Mouse (Mus musculus) gastrocnemius, postnatal 4 days (tissue): ENCODE measurements around the gene Aak1. TPM values are rescaled to one million over a fixed set of nuclear protein-coding genes. Genes with fewer than 3 reads are reported as not detected.

ENCODE experiments used
- DNase-seq, 2 experiments: peaks; one replicate each; pipeline ENCODE4 v3.0.0; 2021 to 2022; ENCODE audit warnings: low spot score in 2 of 2, mixed read lengths in 2 of 2
- long read RNA-seq, 2 experiments: library from polyadenylated mRNA; stranded (forward); transcript quantifications; one replicate each; pipeline ENCODE4 v2.0.0; 2021
- total RNA-seq, 2 experiments: library from RNA; stranded (reverse); gene quantifications; 2 replicates each; pipeline ENCODE4 v1.2.3; 2021

Gene Aak1
- 10 to 100 TPM; 57.9 to 69.9 TPM for total RNA-seq
- long read RNA-seq, experiment 1, partial matches to known transcripts, result 0 of 7 reads
- long read RNA-seq, experiment 1, other reads (novel, unspliced or antisense), result 7 of 7 reads
- long read RNA-seq, experiment 2, partial matches to known transcripts, result 2 of 9 reads
- long read RNA-seq, experiment 2, other reads (novel, unspliced or antisense), result 7 of 9 reads

DNA sequence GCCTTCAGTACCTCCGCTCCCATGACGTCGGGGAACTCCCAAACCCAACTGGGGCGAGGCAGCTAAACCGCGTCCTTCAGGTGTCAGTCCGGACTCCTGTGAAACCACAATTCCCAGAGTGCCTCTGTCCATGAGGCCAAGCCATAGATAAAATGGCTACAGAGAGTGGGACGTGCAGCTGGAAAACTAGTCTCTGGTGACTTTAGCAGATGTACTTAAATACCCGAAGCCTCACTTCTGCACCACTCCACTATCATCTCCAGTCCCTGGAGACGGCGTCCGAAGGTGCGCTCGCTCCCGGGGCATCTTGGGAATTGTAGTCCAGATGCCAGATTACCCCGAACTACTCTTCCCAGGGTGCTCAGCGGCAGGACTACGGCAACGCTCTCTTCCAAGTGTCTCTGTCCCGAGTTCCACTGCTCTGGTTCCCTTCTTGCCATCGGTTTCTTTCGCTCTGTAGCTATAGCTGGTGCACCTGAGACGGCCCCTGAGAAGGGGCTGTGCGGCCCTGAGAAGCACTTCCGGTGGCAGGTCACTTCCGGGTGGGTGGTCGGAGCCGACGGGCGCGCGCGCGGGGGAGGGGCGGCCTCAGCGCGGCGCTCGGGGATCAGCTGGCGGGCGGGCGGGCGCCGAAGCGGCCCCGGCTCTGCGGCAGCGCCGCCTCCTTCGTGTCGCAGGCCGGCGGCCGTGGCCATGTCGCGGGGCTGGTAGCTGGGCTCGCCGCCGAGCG lies at the start of gene Aak1:
Aak1 (plus strand) TSS at position 603 of the 730 bp plus-strand sequence.
- peak; percentile 85 to 92 for DNase-seq

DNA sequence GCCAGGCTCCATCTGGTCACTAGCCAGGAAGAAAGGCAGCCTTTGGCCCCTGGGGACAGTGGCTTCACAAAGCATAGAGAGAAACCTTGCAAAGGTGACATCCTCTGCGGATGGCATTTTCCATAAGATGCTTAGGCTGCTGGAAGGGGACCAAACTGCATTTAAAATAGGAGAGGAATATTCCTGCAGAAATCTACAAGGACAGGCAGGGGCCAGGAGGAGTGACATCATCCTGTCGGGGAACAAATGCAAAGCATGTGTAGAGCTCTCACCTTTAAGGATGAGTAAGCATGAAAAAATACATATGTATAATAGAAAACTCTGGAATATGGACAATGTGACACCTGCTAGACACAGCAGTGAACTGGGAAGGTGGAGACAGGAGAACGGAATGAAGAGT lies 48.9 kb upstream of the Aak1 start:
- DNase-seq, result no peak

DNA sequence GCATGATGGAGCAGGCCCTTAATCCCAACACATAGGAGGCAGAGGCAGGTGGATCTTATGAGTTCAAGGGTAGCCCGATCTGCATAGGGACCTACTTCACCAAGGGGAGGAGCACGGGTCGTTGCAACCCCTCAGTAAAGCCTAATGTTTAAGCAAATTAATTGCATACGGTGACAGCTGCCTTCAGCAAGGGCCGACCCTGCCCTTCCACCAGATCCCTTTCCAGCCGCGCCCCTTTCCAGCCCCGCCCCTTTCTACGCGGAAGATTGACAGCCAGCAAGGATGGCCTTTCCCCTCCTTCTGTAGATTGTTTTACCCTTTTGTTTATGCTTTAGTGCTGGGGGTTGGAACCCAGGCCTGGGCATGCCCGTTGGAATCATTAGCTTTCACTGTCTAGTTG lies 47.9 kb upstream of the Aak1 start:
- DNase-seq, result no peak

- no peak for DNase-seq
Observed at GRCm38 (mm10) chr6:86804646-86805045, 44.7 kb upstream of the Aak1 start.

DNA sequence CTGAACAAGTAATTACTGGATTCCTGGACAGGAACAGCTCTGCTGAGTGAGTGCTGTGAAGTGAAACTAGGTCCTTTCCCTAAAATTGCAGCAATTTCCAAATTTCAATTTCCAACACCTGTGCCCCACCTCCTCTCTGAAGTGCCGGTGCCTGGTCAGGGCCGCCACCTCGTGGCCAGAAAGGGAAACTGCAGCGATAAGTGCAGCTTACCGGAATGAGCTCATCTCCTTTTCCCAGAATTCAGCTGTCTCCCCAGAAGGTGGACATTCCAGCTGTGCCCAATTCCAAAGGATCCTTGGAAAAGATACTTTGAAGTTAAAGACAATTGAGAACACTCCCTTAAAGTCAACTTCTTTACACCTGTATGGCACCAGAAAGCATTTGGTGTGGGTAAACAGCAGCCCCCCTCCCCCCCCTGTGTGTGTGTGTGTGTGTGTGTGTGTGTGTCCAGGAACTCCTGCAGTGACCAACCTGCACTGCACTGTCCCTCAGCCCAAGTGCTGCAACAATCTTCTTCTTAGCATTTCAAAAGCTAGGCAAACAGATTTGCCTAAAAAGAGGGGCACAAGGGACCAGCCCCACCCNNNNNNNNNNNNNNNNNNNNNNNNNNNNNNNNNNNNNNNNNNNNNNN lies 42.7 kb upstream of the Aak1 start:
- DNase-seq, result peak; percentile 29 to 63

DNA sequence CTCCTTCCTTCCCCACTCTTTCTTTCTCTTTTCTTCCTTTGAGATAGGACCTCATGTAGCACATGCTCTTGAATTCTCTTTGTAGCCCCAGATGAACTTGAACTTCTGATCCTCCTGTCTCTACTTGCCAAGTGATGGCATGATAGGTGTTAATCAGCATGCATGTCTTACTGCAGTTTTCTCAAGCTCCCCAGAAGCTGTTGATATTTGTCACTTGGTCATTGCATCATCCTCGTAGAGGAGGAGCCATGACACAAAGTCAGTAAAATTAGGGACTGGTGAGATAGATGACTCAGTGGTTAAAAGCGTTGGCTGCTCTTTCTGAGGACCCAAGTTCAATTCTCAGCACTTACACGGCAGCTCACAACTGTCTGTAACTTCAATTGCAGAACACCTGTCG lies 36.4 kb upstream of the Aak1 start:
- no peak for DNase-seq

DNA sequence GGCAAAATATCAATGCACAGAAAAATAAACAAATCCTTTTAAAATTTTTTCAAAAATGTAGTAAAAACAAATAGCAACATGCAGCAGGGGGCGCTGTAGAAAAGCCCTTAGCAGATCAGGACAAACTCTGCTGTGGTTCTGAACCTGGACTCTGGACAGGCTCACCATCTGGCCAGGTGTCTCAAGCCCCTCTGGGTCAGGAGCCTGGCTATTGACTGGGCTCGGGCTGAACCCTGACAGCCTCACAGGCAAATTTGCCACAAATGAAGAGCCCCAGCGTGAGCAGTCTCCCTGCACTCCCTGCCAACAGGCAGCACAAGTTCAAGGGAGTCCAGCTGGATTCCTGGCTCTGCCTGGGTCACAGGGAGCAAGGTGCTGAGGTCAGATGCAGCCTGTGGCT lies 36.0 kb upstream of the Aak1 start:
- DNase-seq, result peak in 1 of 2 experiments; percentile 66

DNA sequence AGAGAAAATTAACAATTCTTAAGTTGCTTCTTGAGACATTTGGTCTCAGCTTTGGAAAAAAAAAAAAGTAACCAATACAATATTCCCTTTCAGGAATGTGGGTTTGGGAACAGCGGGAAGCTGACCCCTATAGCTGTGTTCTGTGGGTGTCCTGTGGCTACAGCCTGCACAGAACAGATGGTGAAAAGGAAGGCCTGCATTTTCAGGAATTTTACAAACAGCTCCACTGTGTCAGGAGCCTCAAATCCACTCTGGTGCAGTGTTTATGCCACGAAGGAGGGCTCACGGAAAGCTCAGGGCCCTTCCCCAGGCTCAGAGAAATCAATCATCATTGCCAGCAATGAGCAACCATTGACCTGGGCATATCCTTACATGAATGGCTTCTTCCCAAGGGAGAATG lies 34.4 kb upstream of the Aak1 start:
- DNase-seq, result no peak

DNA sequence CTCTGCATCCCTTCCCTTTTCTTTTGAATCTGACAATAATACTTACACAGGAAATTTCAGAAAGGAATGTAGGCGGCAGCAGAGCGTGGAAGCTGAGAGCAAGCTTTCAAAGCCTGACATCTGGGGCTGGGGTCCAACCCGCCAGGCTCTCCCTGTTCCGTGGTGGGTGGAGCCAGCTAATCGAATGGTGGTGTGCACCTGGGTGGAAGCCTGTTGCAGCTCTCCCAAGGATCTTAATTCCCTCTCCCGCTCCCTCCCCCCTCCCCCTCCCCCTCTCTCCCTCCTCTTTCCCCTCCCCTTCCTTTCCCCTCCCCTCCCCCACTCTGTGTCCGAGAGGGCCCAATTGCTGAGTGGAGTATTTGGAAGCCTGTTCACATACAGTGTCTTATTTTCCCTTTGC lies 33.9 kb upstream of the Aak1 start:
- no peak for DNase-seq

- DNase-seq, result no peak
Observed at GRCm38 (mm10) chr6:86816586-86816985, 32.7 kb upstream of the Aak1 start.

- DNase-seq, result no peak
Observed at GRCm38 (mm10) chr6:86818914-86819313, 30.4 kb upstream of the Aak1 start.

GRCm38 (mm10) chr6:86819926-86820325 lies 29.4 kb upstream of the Aak1 start:
- DNase-seq, result no peak

DNA sequence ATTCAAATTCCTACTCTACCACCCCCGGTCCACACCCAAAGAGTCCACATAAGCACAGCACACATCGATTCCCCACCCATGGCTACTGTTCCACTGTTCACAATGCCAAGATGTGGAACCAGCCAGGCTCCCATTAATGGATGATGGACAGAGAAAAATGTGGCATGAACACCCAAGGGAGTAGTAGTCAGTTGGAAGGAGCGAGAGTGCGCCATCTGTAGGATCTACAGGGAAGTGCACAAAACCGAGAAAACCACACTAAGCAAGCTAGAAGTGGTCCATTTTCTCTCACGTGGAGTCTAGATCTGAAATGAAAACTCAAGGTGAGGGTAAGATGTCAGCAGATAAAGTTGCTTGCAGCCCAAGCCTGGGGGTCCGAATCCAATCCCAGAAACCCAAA lies 28.6 kb upstream of the Aak1 start:
- no peak for DNase-seq

DNA sequence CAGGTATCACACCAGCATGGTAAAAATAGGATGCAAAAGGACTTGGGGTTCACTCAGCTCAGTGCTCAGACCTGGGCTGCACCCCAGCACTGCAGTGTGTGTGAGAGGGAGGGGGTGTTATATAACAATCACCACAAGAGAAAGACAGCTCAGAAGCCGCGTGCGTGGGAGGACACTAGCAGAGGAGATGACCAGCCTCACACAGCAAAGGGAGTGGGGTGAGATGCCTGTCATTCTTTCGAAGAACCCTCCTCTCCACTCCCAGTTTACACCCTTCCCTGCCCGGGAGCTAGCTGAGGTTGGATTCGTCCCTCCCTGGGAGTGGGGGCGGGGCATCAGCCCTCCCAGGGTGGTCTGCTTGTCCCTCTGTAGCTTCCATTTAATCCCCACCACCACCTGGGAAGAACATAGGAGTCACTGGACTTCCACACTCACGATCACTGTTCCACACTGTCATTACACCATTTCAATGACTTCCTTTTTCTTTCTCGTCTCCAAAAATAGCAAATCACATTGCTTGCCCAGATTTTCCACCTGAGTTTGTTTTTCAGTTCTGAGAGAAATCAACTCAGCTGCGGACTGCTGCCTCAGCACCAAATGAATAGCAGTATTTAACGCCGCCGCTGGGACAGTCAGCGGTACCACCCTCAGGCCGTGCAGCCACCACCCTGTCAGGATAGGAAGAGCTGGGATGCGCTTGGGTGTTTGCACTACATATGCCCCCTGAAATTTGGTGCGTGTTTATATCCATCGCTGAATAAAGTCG lies 26.8 kb upstream of the Aak1 start:
- peak in 1 of 2 experiments; percentile 22 for DNase-seq

DNA sequence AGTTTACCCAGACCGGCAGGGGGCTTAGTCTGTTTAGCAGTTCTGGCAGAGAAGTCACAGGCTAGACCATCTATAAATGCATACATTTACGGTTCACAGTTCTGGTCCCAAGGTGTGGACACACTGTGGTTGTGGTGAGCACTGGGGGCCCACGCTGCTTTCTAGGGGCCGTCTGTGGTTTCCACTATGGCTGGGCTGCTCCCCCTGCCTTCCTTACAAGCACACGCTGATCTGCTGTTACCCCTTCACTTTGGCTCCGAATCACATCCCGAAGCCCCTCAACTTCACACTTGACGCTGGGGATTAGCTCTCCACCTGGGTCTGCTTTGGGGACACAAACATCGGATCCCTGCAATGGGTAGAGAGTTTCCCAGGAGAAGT lies 26.3 kb upstream of the Aak1 start:
- no peak for DNase-seq

DNA sequence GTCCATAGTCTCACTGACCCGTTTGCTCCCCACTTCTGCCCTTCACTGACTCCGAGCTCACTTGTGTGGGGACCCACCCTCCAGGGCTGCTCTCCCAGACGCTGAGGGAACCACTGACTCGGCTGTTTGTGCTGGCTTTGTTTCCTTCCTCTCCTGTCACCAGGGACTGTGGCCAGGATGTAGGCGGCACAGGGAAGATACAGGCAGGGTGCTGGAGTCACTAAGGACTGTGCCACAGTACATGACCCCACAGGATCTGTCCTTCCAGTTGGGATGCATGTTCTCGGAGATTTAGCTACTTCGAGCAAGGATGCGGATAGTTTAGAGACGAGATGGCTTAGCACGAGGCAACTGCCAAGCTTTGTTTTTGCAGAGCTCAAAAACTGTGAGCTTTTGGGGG lies 25.5 kb upstream of the Aak1 start:
- DNase-seq, result no peak

- DNase-seq, result no peak
Observed at GRCm38 (mm10) chr6:86824401-86824800, 24.9 kb upstream of the Aak1 start.

GRCm38 (mm10) chr6:86827432-86827831 lies 21.9 kb upstream of the Aak1 start:
- DNase-seq, result no peak

- no peak for DNase-seq
Observed at GRCm38 (mm10) chr6:86829768-86830167, 19.5 kb upstream of the Aak1 start.

DNA sequence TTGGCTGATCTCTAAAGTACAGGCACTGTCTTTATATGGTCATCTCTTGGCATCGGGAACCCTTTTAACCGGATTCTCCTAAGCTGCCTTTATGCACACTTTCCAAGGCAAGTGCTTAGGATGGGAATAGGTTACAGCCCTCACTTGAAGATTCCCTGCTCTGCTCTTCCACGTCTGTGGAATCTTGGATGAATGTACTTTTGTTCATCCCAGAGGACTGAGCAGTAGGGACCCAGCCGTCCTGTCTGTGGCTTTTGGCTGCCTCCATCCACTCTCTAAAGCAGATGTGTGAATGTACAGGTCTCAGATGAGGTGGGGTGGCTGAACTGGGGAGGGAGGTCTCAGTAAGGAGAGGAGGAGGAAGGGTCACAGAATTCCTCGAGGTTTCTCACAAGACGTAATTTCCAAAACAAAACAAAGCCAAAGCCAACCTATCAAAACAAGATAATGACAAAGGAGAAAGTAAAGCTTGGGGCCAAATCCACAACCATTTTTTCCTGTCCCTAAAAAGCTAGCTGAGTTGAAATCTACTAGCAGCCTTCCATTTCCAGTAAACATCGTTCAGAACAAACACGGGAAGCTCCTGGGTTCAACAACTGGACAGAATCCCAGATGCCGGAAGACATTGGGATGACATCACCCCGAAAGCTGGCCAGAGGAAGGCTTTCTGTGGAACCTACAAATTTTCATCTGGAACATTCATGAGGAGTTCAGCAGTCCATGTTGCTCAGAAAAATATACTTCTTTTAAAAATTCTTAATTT lies 18.4 kb upstream of the Aak1 start:
- DNase-seq, result peak in 1 of 2 experiments; percentile 43
